Mouse (Mus musculus) limb, embryonic 14.5 days (tissue): ENCODE measurements around the gene Bag6. TPM values are rescaled to one million over a fixed set of nuclear protein-coding genes. Genes with fewer than 3 reads are reported as not detected.
A peak's percentile ranks its signal among the peaks of the same experiment; 100 is the strongest.

Experiments
- ATAC-seq: fragments of 200-750 bp; cut with Nextera tagmentation; 2 replicates; pipeline ENCODE4 v1.8.0; 2017; ENCODE audit warnings: low read depth, moderate number of reproducible peaks, moderate TSS enrichment; ENCODE audit not compliant: low FRiP score
- DNase-seq: peaks from one replicate; pipeline ENCODE4 v3.0.0-alpha.2; 2015; ENCODE audit warnings: low spot score
- H3K27ac ChIP-seq: fragments of 300-500 bp; sonication (generic); replicated peaks from 2 replicates; pipeline ENCODE4 v1.5.1; 2014; ENCODE audit warnings: low read depth, mild to moderate bottlenecking, low read length, moderate library complexity, mixed read lengths
- H3K27me3 ChIP-seq: fragments of 300-500 bp; sonication (generic); 2 replicates; pipeline ENCODE4 v1.6.1; 2014; ENCODE audit warnings: low read length, mixed read lengths; ENCODE audit not compliant: control insufficient read depth, insufficient read depth
- H3K36me3 ChIP-seq: fragments of 300-500 bp; sonication (generic); 2 replicates; pipeline ENCODE4 v1.6.1; 2014; ENCODE audit warnings: mild to moderate bottlenecking, low read length, moderate library complexity, mixed read lengths; ENCODE audit not compliant: control insufficient read depth, insufficient read depth
- H3K4me1 ChIP-seq: fragments of 300-500 bp; sonication (generic); 2 replicates; pipeline ENCODE4 v1.6.1; 2014; ENCODE audit warnings: antibody characterized with exemption, low read length, mixed read lengths; ENCODE audit not compliant: control insufficient read depth, insufficient read depth
- H3K4me2 ChIP-seq: fragments of 300-500 bp; sonication (generic); replicated peaks from 2 replicates; pipeline ENCODE4 v1.6.1; 2014; ENCODE audit warnings: low read depth, mild to moderate bottlenecking, low read length, moderate library complexity; ENCODE audit not compliant: severe bottlenecking
- H3K4me3 ChIP-seq: fragments of 300-500 bp; sonication (generic); replicated peaks from 2 replicates; pipeline ENCODE4 v1.5.1; 2014; ENCODE audit warnings: low read length
- H3K9ac ChIP-seq: fragments of 300-500 bp; sonication (generic); 2 replicates; pipeline ENCODE4 v1.6.1; 2014; ENCODE audit warnings: mild to moderate bottlenecking, low read depth, low read length, moderate library complexity; ENCODE audit not compliant: severe bottlenecking
- H3K9me3 ChIP-seq: fragments of 300-500 bp; sonication (generic); 2 replicates; pipeline ENCODE4 v1.6.1; 2016; ENCODE audit warnings: low read length; ENCODE audit not compliant: control insufficient read depth
- POLR2A ChIP-seq: fragments of 200-500 bp; IDR thresholded peaks from 2 replicates; pipeline ENCODE4 v1.8.0; 2012; ENCODE audit warnings: inconsistent platforms, mild to moderate bottlenecking, moderate library complexity, borderline replicate concordance; ENCODE audit not compliant: insufficient read depth, insufficient read length; ENCODE audit errors: extremely low read depth
- WGBS: fragments of 180-500 bp; shearing (Covaris S2); extraction: QIAGEN DNeasy Blood & Tissue Kit; methylation state at CpG from one replicate; pipeline ENCODE4 v1.1.7; 2014; 5-methylcytosine and 5-hydroxymethylcytosine counted together
- polyA plus RNA-seq, 2 experiments: library from polyadenylated mRNA; depleted of rRNA in 1 of 2; stranded (reverse) in 1 of 2; unstranded in 1 of 2; fragments of >200 nt; fragmentation: Nextera tagmentation in 1 of 2; extraction: Ambion mirVana in 1 of 2; gene quantifications; 2 replicates each; pipeline versions ENCODE4 v1.2.1 to v1.2.3; 2012 to 2014

The Bag6 gene
- polyA plus RNA-seq, 2 experiments, result 76.2 to 265 TPM

DNA sequence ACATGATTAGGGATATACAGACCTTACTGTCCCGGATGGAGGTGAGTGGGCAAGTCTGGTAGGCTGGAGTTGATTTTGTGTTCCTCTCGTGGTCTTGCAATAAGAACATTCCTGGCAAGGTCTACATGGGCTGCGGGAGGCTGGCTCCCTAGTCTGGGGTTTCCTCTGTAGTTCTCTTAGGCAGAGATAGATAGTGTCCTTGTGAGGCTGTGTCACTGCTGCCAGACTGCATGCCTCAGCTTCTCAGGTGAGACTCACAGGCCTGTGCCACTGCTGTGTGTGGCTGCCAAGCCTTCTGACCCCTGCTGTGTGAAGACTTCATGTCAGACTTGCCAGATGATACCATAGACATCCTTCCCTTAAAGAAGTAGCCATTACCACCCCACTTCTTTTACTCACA lies 4.3 kb downstream of the Bag6 start:
- Histone ChIP-seq H3K4me1 (peaks cover 9% of the 10 kb centered on the region; the same call in 1 of the 2 replicates), H3K9ac (no peak overlapping the region), H3K27me3 (no peaks in the 10 kb centered on the region), H3K4me2 (no peak overlapping the region), H3K4me3 (no peak overlapping the region), H3K27ac (no peak overlapping the region), H3K36me3 (peaks cover 63% of the 10 kb centered on the region), H3K9me3 (no peaks in the 10 kb centered on the region)
- ATAC-seq, result no peak
- no peak for DNase-seq
- TF ChIP-seq POLR2A, result no peak
- WGBS, result 87% methylated on average over 3 of the region's 3 CpGs

DNA sequence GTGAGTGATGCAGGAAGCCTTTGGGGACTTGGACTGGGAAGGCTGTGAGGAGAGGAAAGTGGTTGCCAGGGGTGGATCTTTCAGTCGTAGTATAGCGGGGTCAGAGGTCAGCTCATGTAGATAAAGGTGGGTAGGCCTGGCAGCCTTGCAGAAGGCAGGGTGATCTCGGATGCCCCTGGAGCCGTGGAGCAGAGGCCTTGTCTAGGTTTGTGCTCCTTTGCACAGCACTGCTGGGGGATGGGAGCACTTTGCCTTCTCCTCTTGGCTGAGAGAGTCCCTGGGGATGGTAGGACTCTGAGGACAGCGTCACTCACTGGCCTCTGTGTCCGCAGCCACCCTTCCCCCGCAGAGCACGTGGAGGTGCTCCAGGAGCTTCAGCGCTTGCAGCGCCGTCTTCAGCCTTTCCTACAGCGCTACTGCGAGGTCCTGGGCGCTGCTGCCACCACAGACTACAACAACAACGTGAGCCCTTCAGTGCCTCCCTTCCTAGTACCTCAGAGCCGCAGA lies 5.6 kb downstream of the Bag6 start:
- whole genome bisulfite sequencing, result 84% methylated on average over 16 of the region's 16 CpGs
- H3K27me3 ChIP-seq, result no peaks in the 10 kb centered on the region
- H3K36me3 ChIP-seq, result peaks cover 76% of the 10 kb centered on the region
- H3K4me3 ChIP-seq, result no peak overlapping the region
- no peak for ATAC-seq
- H3K9ac ChIP-seq, result no peak overlapping the region
- no peak overlapping the region for H3K27ac ChIP-seq
- no peak for TF ChIP-seq POLR2A
- peaks cover 9% of the 10 kb centered on the region; the same call in 1 of the 2 replicates for H3K4me1 ChIP-seq
- DNase-seq, result no peak
- H3K9me3 ChIP-seq, result no peaks in the 10 kb centered on the region
- H3K4me2 ChIP-seq, result no peak overlapping the region

DNA sequence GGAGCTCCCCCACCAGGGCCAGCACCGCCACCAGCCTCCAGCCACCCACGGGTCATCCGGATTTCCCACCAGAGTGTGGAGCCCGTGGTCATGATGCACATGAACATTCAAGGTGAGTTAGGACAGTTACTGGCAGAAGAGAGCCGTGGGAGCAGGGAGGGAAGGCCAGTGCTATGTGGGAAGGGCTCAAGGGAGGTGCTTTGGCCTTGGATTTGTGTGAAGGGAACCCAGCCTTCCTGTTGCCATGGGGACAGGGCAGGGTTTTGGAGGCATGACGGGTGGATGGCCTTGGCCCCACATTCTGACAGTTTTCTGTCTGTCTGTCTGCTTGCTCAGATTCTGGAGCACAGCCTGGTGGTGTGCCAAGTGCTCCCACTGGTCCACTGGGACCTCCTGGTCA lies 7.0 kb downstream of the Bag6 start:
- WGBS, result 90% methylated on average over 6 of the region's 6 CpGs
- H3K36me3 ChIP-seq, result peaks cover 90% of the 10 kb centered on the region
- no peak overlapping the region for H3K9ac ChIP-seq
- ATAC-seq, result no peak
- H3K4me1 ChIP-seq, result 0 out of 2 replicates have a peak, but pooled peaks cover 3% of the 10 kb centered on the region
- no peak overlapping the region for H3K4me3 ChIP-seq
- no peaks in the 10 kb centered on the region for H3K27me3 ChIP-seq
- no peak overlapping the region for H3K4me2 ChIP-seq
- no peak for DNase-seq
- H3K9me3 ChIP-seq, result no peaks in the 10 kb centered on the region
- TF ChIP-seq POLR2A, result no peak
- H3K27ac ChIP-seq, result no peak overlapping the region

DNA sequence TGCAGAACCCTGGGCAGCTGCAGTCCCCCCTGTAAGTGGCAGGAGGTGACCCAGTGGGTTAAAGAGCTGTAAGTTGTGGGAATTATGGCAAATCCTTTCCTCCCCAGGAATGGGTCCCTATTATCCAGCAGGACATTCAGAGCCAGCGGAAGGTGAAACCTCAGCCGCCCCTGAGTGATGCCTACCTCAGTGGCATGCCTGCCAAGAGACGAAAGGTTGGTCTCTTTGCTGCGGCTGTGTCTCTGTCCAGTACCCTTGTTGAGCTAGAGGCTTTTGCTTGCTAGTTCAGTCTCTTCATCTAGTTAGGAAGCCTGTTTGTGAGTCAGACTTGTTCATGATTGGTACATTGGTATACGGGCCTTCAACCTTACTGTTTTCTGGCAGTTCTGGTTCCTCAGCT lies 11.2 kb downstream of the Bag6 start:
- no peak for DNase-seq
- Histone ChIP-seq H3K9ac (no peak overlapping the region), H3K4me1 (no peaks in the 10 kb centered on the region), H3K36me3 (peaks cover 99% of the 10 kb centered on the region), H3K4me2 (no peak overlapping the region), H3K27ac (no peak overlapping the region), H3K9me3 (no peaks in the 10 kb centered on the region), H3K27me3 (no peaks in the 10 kb centered on the region), H3K4me3 (no peak overlapping the region)
- WGBS, result 85% methylated on average over 5 of the region's 5 CpGs
- TF ChIP-seq POLR2A, result no peak
- no peak for ATAC-seq

DNA sequence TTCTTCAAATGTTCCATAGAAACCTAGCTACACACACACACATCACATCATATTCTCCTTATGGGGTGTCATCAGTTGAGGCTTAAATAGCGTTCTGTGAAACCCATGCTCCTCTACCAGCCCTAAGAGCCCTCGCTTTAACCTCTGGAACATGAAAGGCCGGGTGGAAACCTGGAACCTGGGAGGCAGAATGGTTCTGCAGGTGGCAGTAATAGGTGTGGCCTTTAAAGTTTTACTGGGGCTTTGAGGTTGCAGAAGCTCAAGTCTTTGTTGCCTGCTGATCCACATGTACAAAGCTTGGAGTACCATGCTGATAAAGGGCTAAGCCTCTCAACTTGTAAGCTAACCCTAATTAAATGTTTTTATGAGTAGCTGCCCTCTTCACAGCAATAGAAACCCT lies 12.4 kb downstream of the Bag6 start:
- Histone ChIP-seq H3K27ac (no peak overlapping the region), H3K4me1 (no peaks in the 10 kb centered on the region), H3K27me3 (no peaks in the 10 kb centered on the region), H3K4me2 (no peak overlapping the region), H3K9ac (no peak overlapping the region), H3K36me3 (peaks cover 99% of the 10 kb centered on the region), H3K4me3 (no peak overlapping the region), H3K9me3 (no peaks in the 10 kb centered on the region)
- TF ChIP-seq POLR2A, result no peak
- WGBS, result 39% methylated on average over 3 of the region's 3 CpGs
- ATAC-seq, result 0 out of 2 replicates have a peak, but pooled peaks have one; percentile 1
- no peak for DNase-seq
